Mouse (Mus musculus) forebrain, embryonic 12.5 days (tissue): Measurements from ENCODE around the gene Gm36028. TPM values are rescaled to one million over a fixed set of nuclear protein-coding genes. Genes with fewer than 3 reads are reported as not detected.
A peak's percentile ranks its signal among the peaks of the same experiment; 100 is the strongest.

Experiments used
- ATAC-seq: fragments of 200-750 bp; cut with Nextera tagmentation; 2 replicates; pipeline ENCODE4 v1.8.0; 2017; ENCODE audit warnings: moderate TSS enrichment; ENCODE audit not compliant: low FRiP score
- H3K27ac ChIP-seq: fragments of 300-500 bp; sonication (generic); 2 replicates; pipeline ENCODE4 v1.5.1; 2016; ENCODE audit warnings: mild to moderate bottlenecking
- H3K27me3 ChIP-seq: fragments of 300-500 bp; sonication (generic); 2 replicates; pipeline ENCODE4 v1.6.1; 2016; ENCODE audit warnings: mild to moderate bottlenecking
- H3K36me3 ChIP-seq: fragments of 300-500 bp; sonication (generic); replicated peaks from 2 replicates; pipeline ENCODE4 v1.6.1; 2016; ENCODE audit warnings: mild to moderate bottlenecking
- H3K4me1 ChIP-seq: fragments of 300-500 bp; sonication (generic); 2 replicates; pipeline ENCODE4 v1.6.1; 2016
- H3K4me2 ChIP-seq: fragments of 300-500 bp; sonication (generic); 2 replicates; pipeline ENCODE4 v1.6.1; 2016; ENCODE audit warnings: mild to moderate bottlenecking, moderate library complexity
- H3K4me3 ChIP-seq: fragments of 300-500 bp; sonication (generic); replicated peaks from 2 replicates; pipeline ENCODE4 v1.5.1; 2016; ENCODE audit warnings: mild to moderate bottlenecking
- H3K9ac ChIP-seq: fragments of 300-500 bp; sonication (generic); 2 replicates; pipeline ENCODE4 v1.6.1; 2016; ENCODE audit warnings: mild to moderate bottlenecking
- H3K9me3 ChIP-seq: fragments of 300-500 bp; sonication (generic); 2 replicates; pipeline ENCODE4 v1.6.1; 2016
- WGBS: fragments of 180-500 bp; shearing (Covaris S2); methylation state at CpG from one replicate; pipeline ENCODE4 v1.1.7; 2016; 5-methylcytosine and 5-hydroxymethylcytosine counted together
- polyA plus RNA-seq: library from polyadenylated mRNA; unstranded; fragments of >200 nt; fragmentation: Nextera tagmentation; extraction: Ambion mirVana; gene quantifications from 2 replicates; pipeline ENCODE4 v1.2.1, GENCODE M21; 2016

Gene Gm36028
- 0.17 and 0.29 TPM in 2 replicates for polyA plus RNA-seq

- ATAC-seq, result no peak
- WGBS, result 92% methylated on average over 7 of the region's 7 CpGs
Observed at GRCm38 (mm10) chr16:37861029-37861428, at the start of gene Gm36028. Gm36028 (minus strand) TSS chr16:37861146.

GRCm38 (mm10) chr16:37906456-37906855 is 45.5 kb upstream of the Gm36028 start:
- ATAC-seq, result no peak
- WGBS, result 89% methylated on average over 3 of the region's 3 CpGs
- no peaks in the 10 kb centered on the region for H3K27me3 ChIP-seq

More at GRCm38 (mm10) chr16:37861029-37861428, at the start of gene Gm36028:
- H3K9ac ChIP-seq, result no peak within 1 kb of the TSS
- no peaks in the 10 kb centered on the region for H3K9me3 ChIP-seq
- H3K4me1 ChIP-seq, result no peaks in the 10 kb centered on the region
- H3K4me2 ChIP-seq, result no peak within 1 kb of the TSS
- H3K27me3 ChIP-seq, result no peaks in the 10 kb centered on the region
- H3K4me3 ChIP-seq, result no peak within 1 kb of the TSS
- H3K36me3 ChIP-seq, result no peaks in the 10 kb centered on the region
- H3K27ac ChIP-seq, result no peak within 1 kb of the TSS

GRCm38 (mm10) chr16:37901318-37901717 is 40.4 kb upstream of the Gm36028 start:
- Histone ChIP-seq H3K36me3 (no peaks in the 10 kb centered on the region), H3K4me3 (no peak overlapping the region), H3K27me3 (no peaks in the 10 kb centered on the region), H3K9me3 (no peaks in the 10 kb centered on the region), H3K4me1 (0 out of 2 replicates have a peak, but pooled peaks cover 3% of the 10 kb centered on the region), H3K9ac (no peak overlapping the region), H3K27ac (no peak overlapping the region), H3K4me2 (no peak overlapping the region)
- WGBS, result 41% methylated on average over 11 of the region's 11 CpGs
- ATAC-seq, result no peak

More at GRCm38 (mm10) chr16:37906456-37906855, 45.5 kb upstream of the Gm36028 start:
- Histone ChIP-seq H3K4me3 (no peak overlapping the region), H3K36me3 (no peaks in the 10 kb centered on the region), H3K27ac (no peak overlapping the region), H3K4me2 (no peak overlapping the region), H3K9ac (no peak overlapping the region), H3K9me3 (no peaks in the 10 kb centered on the region), H3K4me1 (no peaks in the 10 kb centered on the region)

GRCm38 (mm10) chr16:37899357-37899756 is 38.4 kb upstream of the Gm36028 start:
- Histone ChIP-seq H3K36me3 (no peaks in the 10 kb centered on the region), H3K4me3 (no peak overlapping the region), H3K27me3 (no peaks in the 10 kb centered on the region), H3K9me3 (no peaks in the 10 kb centered on the region), H3K9ac (no peak overlapping the region), H3K4me1 (0 out of 2 replicates have a peak, but pooled peaks cover 3% of the 10 kb centered on the region), H3K4me2 (no peak overlapping the region), H3K27ac (no peak overlapping the region)
- ATAC-seq, result no peak
- WGBS, result 36% methylated on average over 2 of the region's 2 CpGs

GRCm38 (mm10) chr16:37898790-37899189 is 37.8 kb upstream of the Gm36028 start:
- Histone ChIP-seq H3K4me1 (0 out of 2 replicates have a peak, but pooled peaks cover 3% of the 10 kb centered on the region), H3K27ac (no peak overlapping the region), H3K4me2 (no peak overlapping the region), H3K4me3 (no peak overlapping the region), H3K9ac (no peak overlapping the region), H3K36me3 (no peaks in the 10 kb centered on the region), H3K27me3 (no peaks in the 10 kb centered on the region), H3K9me3 (no peaks in the 10 kb centered on the region)
- 87% methylated on average over 5 of the region's 5 CpGs for WGBS
- no peak for ATAC-seq

GRCm38 (mm10) chr16:37893942-37894341 is 33.0 kb upstream of the Gm36028 start:
- WGBS, result 90% methylated on average over 2 of the region's 2 CpGs
- 0 out of 2 replicates have a peak, but pooled peaks cover 2% of the 10 kb centered on the region for H3K36me3 ChIP-seq
- H3K4me1 ChIP-seq, result peaks cover 15% of the 10 kb centered on the region
- H3K4me2 ChIP-seq, result no peak overlapping the region
- no peak overlapping the region for H3K9ac ChIP-seq
- 0 out of 2 replicates have a peak overlapping the region, but pooled peaks have one; percentile 31 for H3K27ac ChIP-seq
- H3K4me3 ChIP-seq, result no peak overlapping the region
- no peaks in the 10 kb centered on the region for H3K27me3 ChIP-seq
- no peak for ATAC-seq
- no peaks in the 10 kb centered on the region for H3K9me3 ChIP-seq

GRCm38 (mm10) chr16:37893381-37893780 is 32.4 kb upstream of the Gm36028 start:
- Histone ChIP-seq H3K4me2 (no peak overlapping the region), H3K9ac (no peak overlapping the region), H3K4me1 (peaks cover 15% of the 10 kb centered on the region), H3K9me3 (no peaks in the 10 kb centered on the region), H3K27me3 (no peaks in the 10 kb centered on the region), H3K4me3 (no peak overlapping the region), H3K36me3 (0 out of 2 replicates have a peak, but pooled peaks cover 2% of the 10 kb centered on the region), H3K27ac (peak overlapping the region; percentile 69)
- WGBS, result 71% methylated on average over 6 of the region's 6 CpGs
- no peak for ATAC-seq

GRCm38 (mm10) chr16:37892667-37893066 is 31.7 kb upstream of the Gm36028 start:
- Histone ChIP-seq H3K36me3 (0 out of 2 replicates have a peak, but pooled peaks cover 2% of the 10 kb centered on the region), H3K9me3 (no peaks in the 10 kb centered on the region), H3K27me3 (no peaks in the 10 kb centered on the region), H3K9ac (no peak overlapping the region), H3K4me3 (no peak overlapping the region), H3K4me1 (peaks cover 15% of the 10 kb centered on the region), H3K27ac (peak overlapping the region; percentile 69), H3K4me2 (no peak overlapping the region)
- 47% methylated on average over 2 of the region's 2 CpGs for WGBS
- peak; percentile 81 for ATAC-seq

GRCm38 (mm10) chr16:37888986-37889385 is 28.0 kb upstream of the Gm36028 start:
- H3K9ac ChIP-seq, result no peak overlapping the region
- 91% methylated on average over 3 of the region's 3 CpGs for WGBS
- ATAC-seq, result no peak
- no peak overlapping the region for H3K4me3 ChIP-seq
- peaks cover 15% of the 10 kb centered on the region for H3K4me1 ChIP-seq
- no peak overlapping the region for H3K4me2 ChIP-seq
- H3K27me3 ChIP-seq, result no peaks in the 10 kb centered on the region
- H3K9me3 ChIP-seq, result no peaks in the 10 kb centered on the region
- peaks cover 5% of the 10 kb centered on the region for H3K36me3 ChIP-seq
- no peak overlapping the region for H3K27ac ChIP-seq

- Histone ChIP-seq H3K4me3 (no peak overlapping the region), H3K9me3 (no peaks in the 10 kb centered on the region), H3K27ac (no peak overlapping the region), H3K27me3 (no peaks in the 10 kb centered on the region), H3K36me3 (peaks cover 70% of the 10 kb centered on the region), H3K4me2 (no peak overlapping the region), H3K4me1 (0 out of 2 replicates have a peak, but pooled peaks cover 3% of the 10 kb centered on the region), H3K9ac (no peak overlapping the region)
- WGBS, result 88% methylated on average over 2 of the region's 2 CpGs
- no peak for ATAC-seq
Observed at GRCm38 (mm10) chr16:37881168-37881567, 20.2 kb upstream of the Gm36028 start.

- WGBS, result 96% methylated on average over 4 of the region's 4 CpGs
Observed at GRCm38 (mm10) chr16:37879750-37880419, 18.9 kb upstream of the Gm36028 start.

GRCm38 (mm10) chr16:37878951-37879505 is 18.1 kb upstream of the Gm36028 start:
- H3K9me3 ChIP-seq, result no peaks in the 10 kb centered on the region
- 0 out of 2 replicates have a peak, but pooled peaks cover 3% of the 10 kb centered on the region for H3K4me1 ChIP-seq
- H3K27me3 ChIP-seq, result no peaks in the 10 kb centered on the region
- H3K27ac ChIP-seq, result no peak overlapping the region
- 88% methylated on average over 7 of the region's 7 CpGs for WGBS
- no peak overlapping the region for H3K4me3 ChIP-seq
- H3K4me2 ChIP-seq, result no peak overlapping the region
- H3K9ac ChIP-seq, result no peak overlapping the region
- H3K36me3 ChIP-seq, result peaks cover 67% of the 10 kb centered on the region
- no peak for ATAC-seq

More at GRCm38 (mm10) chr16:37879750-37880419, 18.9 kb upstream of the Gm36028 start:
- Histone ChIP-seq H3K4me1 (0 out of 2 replicates have a peak, but pooled peaks cover 3% of the 10 kb centered on the region), H3K27ac (no peak overlapping the region), H3K9me3 (no peaks in the 10 kb centered on the region), H3K36me3 (peaks cover 70% of the 10 kb centered on the region), H3K27me3 (no peaks in the 10 kb centered on the region), H3K4me2 (no peak overlapping the region), H3K4me3 (no peak overlapping the region), H3K9ac (no peak overlapping the region)
- ATAC-seq, result no peak
